Mouse (Mus musculus): Measurements from ENCODE around the gene Pla2g5. TPM values are rescaled to one million over a fixed set of nuclear protein-coding genes. Genes with fewer than 3 reads are reported as not detected.

Gene Pla2g5
- total RNA-seq, 2 experiments from 2014 or later, result 27.8 to 31.5 TPM

DNA sequence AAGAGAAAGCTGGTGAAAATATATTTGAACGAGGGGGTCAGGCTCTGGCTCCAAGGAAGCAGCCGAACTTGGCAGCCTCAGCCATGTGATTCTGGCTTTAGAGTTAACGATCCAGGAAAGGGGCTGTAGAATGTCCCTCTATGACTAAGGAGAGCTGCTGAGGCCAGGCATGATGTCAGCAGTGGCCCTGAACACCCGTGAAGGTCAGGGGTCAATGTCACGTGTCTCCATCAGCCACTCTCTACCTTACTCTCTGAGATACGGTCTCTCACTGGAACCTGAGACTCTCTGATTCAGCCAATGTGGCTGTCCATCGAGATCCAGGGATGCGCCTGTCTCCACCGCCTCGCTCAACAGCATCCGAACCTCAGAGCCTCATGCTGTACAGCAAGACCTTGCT is 60.4 kb downstream of the Pla2g5 start:
- intact Hi-C loops (cut with DNase I), result no loop called here
- DNase-seq (ENCODE audit: low spot score), result no peak

DNA sequence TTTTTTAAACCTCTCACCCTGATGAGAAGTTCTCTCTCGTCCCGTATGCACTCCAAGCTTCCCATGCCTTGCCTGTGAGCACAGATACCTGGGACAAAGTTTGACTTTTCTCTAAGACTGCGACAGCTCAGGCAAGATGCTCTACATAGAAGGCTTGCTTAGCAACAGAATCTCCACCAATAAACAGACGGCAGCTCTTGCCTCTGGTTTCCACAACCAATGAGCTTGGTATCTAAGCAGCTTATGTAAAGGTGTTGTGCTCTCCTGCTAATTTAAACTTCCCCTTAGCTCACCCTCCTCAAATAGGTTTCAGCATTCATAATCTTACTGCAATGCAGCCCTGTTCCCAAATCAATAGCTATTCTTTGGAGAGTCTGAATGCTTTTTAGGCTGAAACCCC is 61.7 kb downstream of the Pla2g5 start:
- no peak for DNase-seq (ENCODE audit: low spot score)
- intact Hi-C loops (cut with DNase I), result no loop called here

DNA sequence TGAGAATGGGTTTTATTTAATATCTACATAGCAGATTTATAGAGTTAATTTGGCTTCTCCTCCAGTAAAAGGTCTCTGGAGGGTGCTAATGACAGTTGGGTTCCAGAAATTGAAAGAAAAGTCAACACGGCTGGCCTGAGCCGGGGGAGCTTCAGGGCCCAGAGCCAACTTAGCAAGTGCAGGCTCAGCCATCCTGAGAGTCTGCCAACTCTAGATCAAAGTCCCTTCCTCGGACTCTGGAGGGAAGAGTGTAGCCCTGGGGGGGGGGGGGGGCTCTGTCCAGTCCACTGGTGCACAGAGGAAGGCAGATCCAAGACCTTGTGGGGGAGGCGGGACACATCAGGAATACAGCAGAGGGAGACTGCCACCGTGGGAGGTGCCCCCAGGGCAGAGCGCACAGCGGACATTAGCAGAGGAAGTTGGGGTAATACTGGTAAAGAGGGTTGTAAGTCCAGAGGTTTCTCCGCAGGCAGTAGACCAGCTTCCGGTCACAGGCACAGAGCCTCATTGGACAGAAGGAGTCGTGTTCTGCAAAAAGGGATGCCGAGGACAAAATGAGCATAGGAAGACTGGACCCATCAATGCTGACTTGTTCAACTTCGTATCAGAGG is 63.0 kb downstream of the Pla2g5 start:
- no peak for DNase-seq (ENCODE audit: low spot score)
- intact Hi-C loops (cut with DNase I), result no loop called here

DNA sequence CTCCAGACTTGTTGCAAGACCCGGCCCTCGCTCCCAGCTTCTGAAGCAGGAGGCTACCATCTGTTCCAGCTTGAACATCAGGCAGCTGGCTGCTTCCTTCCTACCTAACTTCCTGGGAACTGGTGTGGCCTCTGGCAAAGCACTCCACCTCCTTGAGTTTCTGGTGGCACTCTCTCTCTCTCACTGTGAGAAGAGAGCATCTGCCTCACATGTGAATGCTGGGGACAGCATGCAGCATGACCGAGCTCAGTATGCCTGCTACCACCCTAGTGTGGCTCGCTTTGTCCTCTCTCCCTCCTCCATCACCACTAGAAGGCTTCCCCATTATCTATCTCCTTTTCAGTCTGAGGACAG is 66.1 kb downstream of the Pla2g5 start:
- DNase-seq (ENCODE audit: low spot score), result no peak
- intact Hi-C loops (cut with DNase I), result no loop called here

DNA sequence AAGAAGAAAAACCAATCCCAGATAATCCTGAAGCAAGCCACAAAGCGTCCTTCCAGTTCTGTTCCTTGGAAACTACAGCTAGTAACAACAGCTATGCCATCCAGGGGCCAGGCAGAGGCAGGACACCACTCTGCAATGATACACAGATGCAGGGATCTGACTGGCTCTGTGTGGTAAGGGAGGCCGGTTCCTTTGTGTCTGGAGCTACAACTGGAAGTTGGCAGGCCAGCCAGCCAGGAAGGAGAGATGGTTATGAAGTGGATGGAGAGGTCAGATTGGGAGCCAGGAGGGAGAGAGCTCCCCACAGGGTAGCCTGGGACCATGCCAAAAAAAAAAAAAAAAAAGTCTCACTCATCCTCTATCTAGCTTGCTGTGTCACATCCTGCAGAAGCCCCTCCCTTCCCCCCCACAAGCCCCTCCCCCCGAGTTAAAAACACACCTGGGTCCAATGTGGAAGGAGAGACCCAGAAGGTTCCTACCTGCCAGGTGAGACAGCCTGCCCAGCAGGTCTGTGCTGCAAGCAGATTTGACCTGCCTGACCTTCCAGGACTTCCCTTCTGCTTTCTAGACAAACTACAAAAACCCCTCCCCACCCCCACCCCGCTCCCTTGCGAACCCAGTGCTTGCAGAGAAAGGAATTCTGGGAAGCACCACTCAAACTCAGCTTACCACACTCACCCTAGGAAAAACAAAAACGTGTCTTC is 66.6 kb downstream of the Pla2g5 start:
- DNase-seq (ENCODE audit: low spot score), result no peak
- intact Hi-C loops (cut with DNase I), result no loop called here

DNA sequence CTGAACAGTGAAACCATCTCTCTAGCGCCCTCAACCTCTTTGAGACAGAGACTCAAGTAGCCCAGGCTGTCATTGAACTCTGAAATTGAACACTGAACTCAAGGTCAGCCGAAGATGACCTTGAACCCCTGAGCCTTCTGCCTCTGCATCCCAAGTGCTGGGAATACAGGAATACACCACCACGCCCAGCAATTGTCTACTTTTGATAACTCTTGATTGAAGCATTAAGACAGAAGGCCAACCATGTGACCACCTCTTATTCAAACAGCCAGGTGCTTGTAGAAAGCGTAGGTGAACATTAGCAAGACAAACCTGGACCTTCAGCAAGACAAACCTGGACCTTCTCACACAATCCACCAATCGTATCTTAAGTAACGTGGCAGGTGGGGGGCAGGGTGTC is 68.9 kb downstream of the Pla2g5 start:
- intact Hi-C loops (cut with DNase I), result no loop called here
- no peak for DNase-seq (ENCODE audit: low spot score)

DNA sequence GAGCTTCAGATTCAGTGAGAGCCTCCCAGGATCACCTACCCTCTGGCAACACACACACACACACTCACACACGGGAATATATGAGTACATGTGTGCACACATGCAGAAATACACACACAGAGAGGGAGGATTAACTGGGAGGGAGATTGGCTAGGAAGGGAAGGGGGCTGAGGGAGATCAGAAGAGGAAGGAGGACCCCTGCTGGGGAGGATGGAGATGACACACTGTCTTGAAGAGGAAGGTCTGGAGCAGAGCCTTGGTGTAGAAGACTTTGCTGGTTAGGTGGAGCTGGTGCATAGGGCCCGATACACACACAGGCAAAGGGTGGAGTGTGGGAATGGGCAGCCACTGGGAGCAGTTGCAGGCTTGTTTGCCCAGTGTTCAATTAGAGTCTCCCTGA is 70.0 kb downstream of the Pla2g5 start:
- DNase-seq (ENCODE audit: low spot score), result no peak

DNA sequence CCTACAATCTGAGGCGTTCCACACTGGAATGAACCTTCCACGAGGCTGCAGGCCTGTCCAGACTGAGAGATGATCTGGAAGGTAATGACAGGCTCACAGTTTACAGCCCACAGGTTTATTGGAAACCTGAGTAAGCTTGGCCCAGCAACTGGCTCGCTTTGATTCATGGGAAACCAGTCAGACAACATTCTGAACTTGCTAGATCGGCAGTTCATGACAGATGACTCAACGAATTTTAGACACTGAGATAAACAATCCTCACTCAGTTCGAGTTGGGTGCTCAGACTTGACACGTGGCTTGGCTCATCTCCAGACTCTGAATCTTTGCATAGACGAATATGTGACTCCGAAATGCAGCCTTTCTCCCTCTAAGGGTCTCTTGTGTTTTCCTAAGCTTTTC is 70.7 kb downstream of the Pla2g5 start:
- no peak for DNase-seq (ENCODE audit: low spot score)
- intact Hi-C loops (cut with DNase I), result loop anchor here (2.0 kb wide), 1 partner anchor 44 kb away; no protein-coding TSS in a partner anchor

More for the DNA sequence above, 70.0 kb downstream of the Pla2g5 start:
- intact Hi-C loops (cut with DNase I), result loop anchor here (1.0 to 2.0 kb wide), 2 partner anchors 44 to 85 kb away; no protein-coding TSS in a partner anchor

DNA sequence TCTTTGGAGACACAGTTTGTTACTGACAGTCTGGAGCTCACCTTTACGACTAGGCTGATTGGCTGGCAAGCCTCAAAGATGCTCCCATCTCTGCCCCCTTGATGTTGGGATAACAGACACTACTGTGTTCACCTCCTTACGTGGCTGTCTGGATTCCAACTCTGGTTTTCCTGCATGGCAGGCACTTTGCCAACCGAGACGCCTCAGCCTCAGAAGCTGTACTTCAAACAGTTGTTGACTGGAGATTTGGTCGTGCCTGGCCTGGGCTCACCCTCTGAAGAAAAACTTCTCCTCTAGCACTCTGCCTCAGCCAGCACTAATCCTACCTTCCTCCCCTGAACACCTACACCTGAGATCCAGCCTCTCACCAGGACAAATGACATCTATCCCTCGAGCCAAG is 71.8 kb downstream of the Pla2g5 start:
- intact Hi-C loops (cut with DNase I), result no loop called here
- no peak for DNase-seq (ENCODE audit: low spot score)

DNA sequence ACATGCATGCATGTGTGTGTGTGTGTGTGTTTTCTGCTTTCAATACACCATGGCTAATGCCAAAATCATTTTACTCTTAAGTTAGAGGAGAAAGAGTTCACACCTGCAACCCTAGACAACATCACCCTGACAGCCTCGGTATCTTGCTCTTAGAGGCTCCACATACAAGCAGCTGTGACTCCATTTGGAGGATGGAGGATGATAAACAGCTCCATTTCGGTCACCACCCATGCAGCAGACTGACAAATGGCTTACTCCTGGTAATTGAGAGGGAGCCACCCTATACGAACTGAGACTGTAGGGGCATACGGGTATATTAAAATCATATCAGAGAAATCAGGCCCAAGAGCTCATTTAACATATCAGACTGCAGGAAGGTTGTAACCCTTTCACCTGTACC is 74.9 kb downstream of the Pla2g5 start:
- no peak for DNase-seq (ENCODE audit: low spot score)
- intact Hi-C loops (cut with DNase I), result no loop called here

DNA sequence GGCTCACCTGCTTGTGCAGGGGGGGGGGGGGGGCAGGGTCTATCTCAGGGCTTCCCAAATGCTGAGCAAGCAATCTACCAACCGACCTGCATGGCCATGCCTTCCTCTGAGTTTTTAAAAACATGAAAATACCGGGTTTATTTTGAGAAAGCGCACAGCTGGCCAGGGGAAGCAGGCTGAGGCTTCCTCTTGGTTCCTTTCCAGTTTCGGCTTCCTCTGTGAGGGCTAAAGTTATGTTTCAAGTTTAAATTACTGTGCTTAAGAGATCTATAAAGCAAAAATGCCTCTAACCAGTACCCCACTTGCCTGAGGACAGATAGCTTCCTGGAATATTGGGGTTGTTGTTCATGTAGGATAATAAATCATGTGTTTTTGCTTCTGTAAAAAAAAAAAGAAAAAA is 77.1 kb downstream of the Pla2g5 start:
- no peak for DNase-seq (ENCODE audit: low spot score)
- intact Hi-C loops (cut with DNase I), result no loop called here

DNA sequence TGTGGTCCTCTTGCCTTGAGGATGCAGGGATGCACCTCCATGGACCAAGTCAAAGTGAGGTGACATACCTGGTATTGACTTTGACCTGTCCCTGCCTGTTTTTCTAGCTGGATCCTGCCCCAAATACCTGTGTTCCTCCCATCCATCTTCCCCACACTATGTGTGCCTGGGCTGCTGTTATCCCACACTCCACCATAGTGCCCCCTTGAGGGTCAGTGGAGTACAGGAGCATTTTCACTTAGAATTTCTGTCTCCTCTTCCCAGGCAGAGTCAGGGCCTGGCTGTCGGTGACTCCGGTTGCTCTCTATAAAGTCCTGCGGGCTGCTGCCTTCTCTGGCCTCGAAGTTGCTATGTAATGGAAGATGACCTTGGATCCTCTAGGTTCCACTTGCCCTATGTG is 77.6 kb downstream of the Pla2g5 start:
- intact Hi-C loops (cut with DNase I), result no loop called here
- DNase-seq (ENCODE audit: low spot score), result no peak

DNA sequence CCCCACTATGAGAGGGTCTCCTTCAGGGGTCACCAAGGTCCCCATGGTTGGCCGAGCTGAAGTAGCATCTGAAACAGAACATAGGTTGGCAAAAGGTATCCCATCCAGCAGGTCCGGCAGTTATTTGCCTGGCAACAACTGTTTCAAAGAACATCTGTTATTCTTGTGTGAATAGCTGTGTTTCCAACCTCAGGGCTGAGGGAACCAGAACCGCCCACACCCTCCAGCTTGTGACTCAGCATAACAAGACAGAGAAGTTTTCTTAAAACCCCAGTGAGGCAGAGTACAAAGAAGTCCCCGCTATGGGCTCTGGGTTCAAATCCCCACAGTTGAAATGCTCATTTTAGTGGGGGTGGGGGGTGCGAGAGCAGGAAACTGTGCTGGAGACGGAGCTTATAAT is 81.2 kb downstream of the Pla2g5 start:
- intact Hi-C loops (cut with DNase I), result no loop called here
- no peak for DNase-seq (ENCODE audit: low spot score)

DNA sequence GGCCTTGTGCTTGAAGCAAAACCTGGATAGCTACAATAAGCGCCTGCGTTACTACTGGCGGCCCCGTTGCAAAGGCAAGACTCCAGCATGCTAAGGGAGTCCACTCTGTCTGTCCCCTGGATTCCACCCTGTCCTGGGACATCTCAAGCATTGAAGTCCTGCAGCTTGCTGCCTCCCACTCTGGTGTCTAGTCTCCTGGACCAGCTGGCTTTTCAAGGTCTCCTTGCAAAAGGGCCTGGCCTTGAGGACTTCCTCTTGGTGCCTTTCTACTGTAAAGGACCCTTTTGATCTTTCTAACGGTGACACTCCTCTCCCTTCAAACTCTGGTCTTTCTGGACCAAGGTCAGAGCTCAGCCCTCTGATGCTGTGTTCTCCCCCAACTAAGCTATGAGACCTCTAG is 83.0 kb downstream of the Pla2g5 start:
- no peak for DNase-seq (ENCODE audit: low spot score)
- intact Hi-C loops (cut with DNase I), result no loop called here

DNA sequence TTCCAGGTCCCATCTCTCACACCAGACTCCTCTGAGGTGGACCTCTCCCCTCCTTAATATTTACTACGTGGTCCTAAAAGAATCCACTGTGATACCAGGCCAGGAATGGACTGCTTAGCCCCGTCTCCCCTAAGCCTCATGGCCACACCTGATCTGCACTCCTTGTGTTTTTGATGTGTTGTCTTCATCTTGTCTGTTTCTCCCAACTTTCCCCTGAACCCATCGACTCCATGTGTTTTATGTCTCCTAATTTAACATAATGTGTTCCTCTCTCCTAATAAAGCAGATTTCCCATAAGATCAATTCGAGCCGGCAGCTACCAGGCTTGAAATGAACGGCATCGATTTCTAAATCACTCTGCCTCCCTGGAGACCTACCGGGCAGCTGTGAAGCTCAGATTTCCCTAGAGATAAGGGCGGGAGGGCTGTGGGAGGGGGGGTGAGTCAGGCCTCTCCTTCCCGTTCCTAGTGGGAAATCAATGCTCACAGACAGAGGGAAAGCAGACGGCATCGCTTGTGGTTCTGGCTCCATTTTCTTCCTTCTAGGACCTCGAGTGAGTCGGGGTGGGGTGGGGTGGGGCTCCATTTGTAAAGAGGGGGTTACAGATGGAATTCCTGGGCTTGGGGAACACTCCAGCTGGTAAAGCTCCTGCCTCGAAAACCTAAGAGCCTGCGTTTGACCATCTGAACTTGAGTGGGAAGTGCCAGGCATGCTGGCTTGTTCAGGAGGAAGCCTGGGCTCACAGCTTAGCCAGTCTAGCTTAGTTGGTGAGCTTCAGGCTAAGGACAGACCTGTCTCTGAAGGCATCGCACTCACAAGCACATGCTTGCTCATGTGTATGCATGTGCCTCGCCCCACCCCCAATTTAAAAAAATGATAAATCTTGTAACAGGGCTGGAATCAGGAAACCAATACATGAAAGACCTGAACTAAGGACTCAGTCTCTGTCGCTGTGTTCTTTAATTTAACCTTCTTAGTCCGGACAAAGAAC is 85.6 kb downstream of the Pla2g5 start:
- intact Hi-C loops (cut with DNase I), result no loop called here

DNA sequence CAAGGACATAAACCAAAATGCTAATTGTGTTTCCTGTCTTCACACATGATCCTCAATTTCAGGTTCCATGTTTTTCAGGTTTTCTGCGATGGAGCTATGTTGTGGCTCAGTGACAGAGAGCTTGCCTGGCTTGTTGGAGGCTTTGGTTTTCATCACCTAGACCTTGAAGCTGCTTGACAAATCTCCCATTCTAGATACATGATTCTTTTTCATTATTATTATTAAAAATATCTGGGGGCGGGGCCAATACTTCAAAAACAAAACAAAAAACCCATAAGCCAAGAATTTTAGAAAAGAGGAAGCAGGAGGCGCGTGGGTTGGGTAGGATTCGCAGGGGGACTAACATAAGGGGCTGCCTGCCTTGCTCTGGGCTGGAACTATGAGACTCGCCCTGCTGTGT is 87.8 kb downstream of the Pla2g5 start, which contains the start of gene Pla2g2d:
Gene Pla2g2d (plus strand): TSS at position 301 of the 400 bp plus-strand sequence.
- no peak for DNase-seq (ENCODE audit: low spot score)
- intact Hi-C loops (cut with DNase I), result no loop called here

More for the DNA sequence above, 85.6 kb downstream of the Pla2g5 start:
- DNase-seq (ENCODE audit: low spot score), result no peak

DNA sequence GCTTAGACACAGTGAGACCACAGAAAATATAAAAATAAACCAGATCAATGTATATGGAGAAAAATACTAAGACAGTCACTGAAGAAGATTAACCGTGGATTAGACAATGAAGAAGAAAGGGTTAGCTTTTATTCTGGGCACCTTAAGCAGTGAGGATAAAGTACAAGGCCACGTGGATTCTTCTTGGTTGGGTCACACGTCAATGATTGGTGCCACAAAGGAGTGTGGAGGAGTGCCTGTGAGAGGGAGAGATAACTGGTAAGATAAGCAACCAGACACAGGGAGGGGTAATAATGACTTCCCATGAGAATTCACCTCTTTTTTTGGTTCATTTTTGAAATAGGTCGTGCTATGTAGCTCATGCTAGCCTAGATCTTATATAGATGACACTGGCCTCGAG is 90.9 kb downstream of the Pla2g5 start:
- intact Hi-C loops (cut with DNase I), result no loop called here
- DNase-seq (ENCODE audit: low spot score), result no peak

DNA sequence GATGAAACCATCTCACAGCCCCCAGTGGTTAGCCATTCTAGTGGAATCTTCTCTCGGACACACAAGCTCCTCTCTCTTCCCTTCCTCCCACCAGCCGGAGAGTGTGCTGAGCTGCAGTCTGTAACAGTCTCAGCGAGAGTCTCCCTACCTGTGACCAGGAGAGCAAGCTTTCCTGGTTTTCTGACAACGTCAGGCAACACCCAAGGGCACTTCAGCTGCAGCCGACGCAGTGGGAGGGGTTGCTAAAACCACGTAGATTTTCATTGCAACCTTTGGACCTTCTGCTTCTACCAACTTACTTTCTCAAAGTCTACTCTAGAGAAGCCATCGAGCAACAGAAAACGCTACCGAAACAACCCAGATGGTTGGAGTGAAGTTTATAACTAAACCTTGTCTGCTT is 91.3 kb downstream of the Pla2g5 start:
- intact Hi-C loops (cut with DNase I), result no loop called here
- DNase-seq (ENCODE audit: low spot score), result no peak

DNA sequence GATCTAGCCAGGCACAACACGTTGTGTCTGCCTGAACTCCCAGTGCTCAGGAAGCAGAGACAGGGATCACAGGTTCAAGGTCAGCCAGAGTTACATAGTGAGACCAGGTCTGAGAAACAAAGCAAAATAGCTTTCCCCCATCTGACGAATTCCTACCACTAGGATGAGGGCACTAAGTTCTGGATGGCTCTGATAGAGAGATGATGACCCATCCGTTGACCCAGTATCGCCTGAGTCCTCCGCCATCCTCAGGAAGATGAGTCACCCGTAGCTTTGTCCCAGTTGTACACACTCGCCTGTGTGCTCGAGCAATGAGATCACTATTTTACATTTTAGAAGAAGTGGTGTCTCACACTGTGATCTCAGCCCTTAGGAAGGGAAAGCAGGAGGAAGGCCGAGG is 101.0 kb downstream of the Pla2g5 start:
- intact Hi-C loops (cut with DNase I), result no loop called here
- no peak for DNase-seq (ENCODE audit: low spot score)

DNA sequence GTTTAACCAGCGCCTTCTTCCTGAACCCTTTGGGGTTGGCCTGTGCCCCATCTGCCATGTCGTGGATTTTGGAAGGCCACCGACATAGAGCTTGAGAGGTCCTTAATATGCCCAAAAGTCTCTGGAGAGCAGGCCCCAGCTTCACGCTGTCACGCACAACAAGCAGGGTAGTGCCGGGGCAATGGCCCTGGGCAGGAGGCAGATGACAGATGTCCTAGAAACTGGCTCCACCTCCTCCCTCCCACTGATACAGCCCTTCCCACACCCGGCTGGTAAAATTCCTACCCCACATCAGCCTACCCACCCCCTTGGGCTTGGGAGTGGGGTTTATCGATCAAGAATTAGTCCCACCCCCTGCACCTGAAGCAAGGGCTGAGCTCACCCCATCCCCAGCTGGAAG is 105.9 kb downstream of the Pla2g5 start, which contains the start of gene Pla2g2f:
Gene Pla2g2f (minus strand): TSS at position 211 of the 400 bp plus-strand sequence.
- DNase-seq (ENCODE audit: low spot score), result no peak
- intact Hi-C loops (cut with DNase I), result no loop called here

DNA sequence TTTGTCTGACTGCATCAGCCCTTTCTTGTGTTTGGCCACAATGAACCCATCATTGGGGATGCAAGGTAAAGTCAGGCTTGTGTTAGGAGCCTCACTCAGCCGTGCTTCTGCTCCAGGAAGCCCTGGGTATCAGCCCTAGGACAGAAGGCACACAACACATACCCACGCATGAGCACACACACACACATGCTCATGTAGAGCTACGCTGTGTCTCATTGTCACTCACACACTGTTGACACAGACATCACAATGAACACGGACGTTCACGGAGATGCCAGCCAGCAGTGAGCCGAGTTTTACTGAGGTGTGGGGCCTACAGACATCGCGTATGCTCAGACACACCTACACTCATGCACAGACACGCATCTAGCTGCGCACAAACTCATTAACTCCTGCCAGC is 107.3 kb downstream of the Pla2g5 start:
- intact Hi-C loops (cut with DNase I), result no loop called here
- DNase-seq (ENCODE audit: low spot score), result no peak

Measured in heart, postnatal 25 days (tissue).